Mouse (Mus musculus) stomach, embryonic 14.5 days (tissue): ENCODE measurements around the gene Klhdc7a. TPM values are rescaled to one million over a fixed set of nuclear protein-coding genes. Genes with fewer than 3 reads are reported as not detected.
A peak's percentile ranks its signal among the peaks of the same experiment; 100 is the strongest.

Experiments
- ATAC-seq: fragments of 200-750 bp; cut with Nextera tagmentation; 2 replicates; pipeline ENCODE4 v1.8.0; 2017; ENCODE audit warnings: low read depth, moderate TSS enrichment; ENCODE audit not compliant: insufficient number of reproducible peaks, insufficient read depth, low FRiP score
- H3K27ac ChIP-seq: fragments of 300-500 bp; sonication (generic); 2 replicates; pipeline ENCODE4 v1.5.1; 2014; ENCODE audit warnings: mild to moderate bottlenecking, low read length, moderate library complexity, mixed read lengths
- H3K27me3 ChIP-seq: fragments of 300-500 bp; sonication (generic); 2 replicates; pipeline ENCODE4 v1.6.1; 2014; ENCODE audit warnings: low read length, control low read depth, mixed read lengths; ENCODE audit not compliant: control insufficient read depth, insufficient read depth
- H3K36me3 ChIP-seq: fragments of 300-500 bp; sonication (generic); 2 replicates; pipeline ENCODE4 v1.6.1; 2014; ENCODE audit warnings: mild to moderate bottlenecking, control low read depth, low read length, moderate library complexity, mixed read lengths; ENCODE audit not compliant: control insufficient read depth, insufficient read depth
- H3K4me1 ChIP-seq: fragments of 300-500 bp; sonication (generic); 2 replicates; pipeline ENCODE4 v1.6.1; 2014; ENCODE audit warnings: low read length, control low read depth, mixed read lengths; ENCODE audit not compliant: control insufficient read depth, insufficient read depth
- H3K4me2 ChIP-seq: fragments of 300-500 bp; sonication (generic); replicated peaks from 2 replicates; pipeline ENCODE4 v1.6.1; 2014; ENCODE audit warnings: low read depth, low read length, control low read depth
- H3K4me3 ChIP-seq: fragments of 300-500 bp; sonication (generic); 2 replicates; pipeline ENCODE4 v1.5.1; 2014; ENCODE audit warnings: low read depth, low read length, control low read depth
- H3K9ac ChIP-seq: fragments of 300-500 bp; sonication (generic); replicated peaks from 2 replicates; pipeline ENCODE4 v1.6.1; 2014; ENCODE audit warnings: low read depth, mild to moderate bottlenecking, control low read depth, low read length, moderate library complexity, mixed read lengths
- H3K9me3 ChIP-seq: fragments of 300-500 bp; sonication (generic); 2 replicates; pipeline ENCODE4 v1.6.1; 2016; ENCODE audit warnings: low read depth, low read length, control low read depth; ENCODE audit not compliant: control insufficient read depth
- WGBS: fragments of 180-500 bp; shearing (Covaris S2); extraction: QIAGEN DNeasy Blood & Tissue Kit; methylation state at CpG from one replicate; pipeline ENCODE4 v1.1.7; 2014; 5-methylcytosine and 5-hydroxymethylcytosine counted together
- polyA plus RNA-seq: library from polyadenylated mRNA; unstranded; fragments of >200 nt; fragmentation: Nextera tagmentation; extraction: Ambion mirVana; gene quantifications from 2 replicates; pipeline ENCODE4 v1.2.1, GENCODE M21; 2014

Gene Klhdc7a
- polyA plus RNA-seq, result 0.23 and 0.42 TPM in 2 replicates

- Histone ChIP-seq H3K9ac (no peak within 1 kb of the TSS), H3K27ac (peak within 1 kb of the TSS; percentile 48; the same call in 1 of the 2 replicates), H3K4me1 (0 out of 2 replicates have a peak, but pooled peaks cover 7% of the 10 kb centered on the region), H3K9me3 (no peaks in the 10 kb centered on the region), H3K4me2 (peak within 1 kb of the TSS; percentile 23), H3K4me3 (no peak within 1 kb of the TSS), H3K27me3 (no peaks in the 10 kb centered on the region), H3K36me3 (no peaks in the 10 kb centered on the region)
- WGBS, result 26% methylated on average over 4 of the region's 4 CpGs
- ATAC-seq, result peak; percentile 31; the same call in 1 of the 2 replicates
Observed at GRCm38 (mm10) chr4:139967922-139968321, at the start of gene Klhdc7a. TSS of gene Klhdc7a (minus strand) at chr4:139968026.

DNA sequence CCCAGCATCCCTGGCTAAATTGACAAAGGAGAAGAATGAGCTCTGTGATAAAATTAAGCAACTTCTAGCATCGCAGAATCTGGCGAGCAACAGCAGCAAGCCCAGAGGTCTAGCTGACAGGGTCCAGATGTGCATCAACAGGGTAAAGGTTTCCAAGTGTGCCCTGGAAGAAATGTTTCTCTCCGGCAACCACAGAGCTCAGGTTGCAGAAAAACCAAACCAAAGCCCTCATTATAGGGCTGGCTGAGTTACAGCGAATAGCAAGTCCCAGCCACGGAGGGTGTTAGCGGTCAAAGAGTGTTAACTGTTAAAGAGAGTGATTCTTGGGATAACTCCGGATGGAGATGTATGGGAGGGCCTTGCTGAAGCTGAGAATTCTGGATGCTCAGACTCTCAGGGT, 48.1 kb upstream of the Klhdc7a start:
- H3K9ac ChIP-seq, result no peak overlapping the region
- WGBS, result 41% methylated on average over 7 of the region's 7 CpGs

DNA sequence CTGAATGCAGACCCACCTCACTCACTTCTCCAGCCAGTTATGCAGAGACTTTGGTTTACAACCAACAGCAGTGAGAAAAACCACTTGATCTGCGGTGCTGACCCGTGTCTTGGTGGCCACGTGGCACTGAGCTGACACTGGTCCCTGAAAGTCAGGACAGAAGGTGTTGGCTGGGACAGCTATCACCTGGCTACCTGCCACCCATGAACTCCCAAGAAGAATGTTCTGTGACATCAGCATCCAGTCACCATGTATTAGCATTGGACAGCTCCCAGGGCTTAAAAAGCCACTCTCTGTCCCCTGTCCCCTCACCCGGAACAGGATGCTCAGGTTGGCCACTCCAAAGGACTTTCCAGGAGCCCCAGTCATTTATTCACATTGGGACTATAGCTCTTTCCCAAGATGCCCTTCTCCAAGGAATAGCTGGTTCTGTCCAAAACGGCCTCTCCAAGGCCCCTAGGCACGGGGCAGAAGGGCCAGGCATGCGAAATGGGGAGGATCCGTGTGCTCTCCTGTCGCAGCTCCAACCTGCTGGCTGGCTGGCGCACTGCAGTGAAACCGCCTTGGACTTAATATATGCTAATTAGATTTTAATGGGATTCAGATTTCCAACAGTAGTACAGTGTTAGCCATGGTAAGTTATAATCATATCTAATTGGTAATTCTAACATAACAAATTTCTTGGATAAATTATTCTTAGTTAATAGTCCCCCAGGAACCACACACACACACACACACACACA, 43.1 kb upstream of the Klhdc7a start:
- no peak overlapping the region for H3K9ac ChIP-seq

More for the DNA sequence above, 48.1 kb upstream of the Klhdc7a start:
- H3K36me3 ChIP-seq, result no peaks in the 10 kb centered on the region
- no peak overlapping the region for H3K27ac ChIP-seq
- no peak for ATAC-seq
- no peaks in the 10 kb centered on the region for H3K4me1 ChIP-seq
- no peaks in the 10 kb centered on the region for H3K9me3 ChIP-seq
- no peaks in the 10 kb centered on the region for H3K27me3 ChIP-seq
- H3K4me2 ChIP-seq, result no peak overlapping the region
- no peak overlapping the region for H3K4me3 ChIP-seq

DNA sequence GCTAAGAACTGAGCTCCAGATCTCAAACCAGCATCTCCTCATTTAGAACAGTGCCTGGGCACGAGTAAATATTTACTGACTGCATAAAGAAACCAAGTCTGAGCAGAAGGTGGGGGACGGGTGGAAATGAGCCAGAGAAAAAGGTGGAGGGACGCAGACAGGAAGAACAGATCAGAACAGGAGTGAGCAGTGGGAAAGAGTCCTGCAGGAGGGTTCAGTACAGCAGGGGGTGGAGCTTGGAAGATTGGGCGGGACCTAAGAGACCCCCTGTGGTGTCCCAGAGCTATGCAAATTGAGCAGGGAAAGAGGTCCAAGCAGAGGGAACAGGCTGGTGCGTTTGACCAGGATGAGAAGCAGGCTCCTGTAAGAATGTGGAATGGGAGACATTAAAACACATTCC, 37.1 kb upstream of the Klhdc7a start:
- peak; percentile 65 for ATAC-seq
- 5% methylated on average over 5 of the region's 5 CpGs for WGBS
- no peaks in the 10 kb centered on the region for H3K36me3 ChIP-seq
- H3K4me3 ChIP-seq, result peak overlapping the region; percentile 11; the same call in 1 of the 2 replicates
- 0 out of 2 replicates have a peak overlapping the region, but pooled peaks have one; percentile 6 for H3K27ac ChIP-seq
- H3K27me3 ChIP-seq, result no peaks in the 10 kb centered on the region
- H3K9me3 ChIP-seq, result no peaks in the 10 kb centered on the region
- no peak overlapping the region for H3K9ac ChIP-seq
- H3K4me1 ChIP-seq, result 0 out of 2 replicates have a peak, but pooled peaks cover 3% of the 10 kb centered on the region
- H3K4me2 ChIP-seq, result peak overlapping the region; percentile 41

More for the DNA sequence above, 43.1 kb upstream of the Klhdc7a start:
- no peaks in the 10 kb centered on the region for H3K36me3 ChIP-seq
- no peaks in the 10 kb centered on the region for H3K4me1 ChIP-seq
- H3K4me2 ChIP-seq, result no peak overlapping the region
- H3K9me3 ChIP-seq, result no peaks in the 10 kb centered on the region
- WGBS, result 70% methylated on average over 11 of the region's 11 CpGs
- H3K27ac ChIP-seq, result no peak overlapping the region
- ATAC-seq, result no peak
- H3K27me3 ChIP-seq, result no peaks in the 10 kb centered on the region
- H3K4me3 ChIP-seq, result no peak overlapping the region

- Histone ChIP-seq H3K27me3 (no peaks in the 10 kb centered on the region), H3K4me1 (0 out of 2 replicates have a peak, but pooled peaks cover 3% of the 10 kb centered on the region), H3K4me2 (peak overlapping the region; percentile 41), H3K9me3 (no peaks in the 10 kb centered on the region), H3K4me3 (peak overlapping the region; percentile 11; the same call in 1 of the 2 replicates), H3K9ac (no peak overlapping the region), H3K36me3 (no peaks in the 10 kb centered on the region), H3K27ac (no peak overlapping the region)
- peak; percentile 64 for ATAC-seq
- 9% methylated on average over 12 of the region's 12 CpGs for WGBS
Observed at GRCm38 (mm10) chr4:140004170-140004569, 36.3 kb upstream of the Klhdc7a start.

DNA sequence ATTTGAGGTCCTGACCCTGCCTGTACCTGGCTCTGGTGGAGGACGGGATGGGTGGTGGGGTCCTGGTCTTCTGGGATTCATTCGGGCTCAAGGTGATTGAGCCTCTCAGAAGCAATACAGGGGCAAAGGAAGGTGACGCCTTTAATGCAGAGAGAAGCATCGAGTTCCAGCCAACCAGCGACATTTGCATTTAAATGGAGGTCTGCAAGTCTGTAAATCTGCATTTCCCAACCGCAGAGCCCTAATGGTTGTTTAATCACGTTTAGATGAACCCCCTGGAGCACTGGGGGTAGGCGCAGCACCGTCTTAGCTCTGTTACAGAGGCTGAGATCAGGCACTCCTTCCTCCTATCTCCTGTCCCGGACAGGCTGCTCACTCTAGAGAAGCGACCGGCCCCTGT, 34.2 kb upstream of the Klhdc7a start:
- Histone ChIP-seq H3K27ac (no peak overlapping the region), H3K4me2 (no peak overlapping the region), H3K9me3 (peaks cover 5% of the 10 kb centered on the region; the same call in 1 of the 2 replicates), H3K27me3 (no peaks in the 10 kb centered on the region), H3K9ac (no peak overlapping the region), H3K4me3 (no peak overlapping the region), H3K36me3 (no peaks in the 10 kb centered on the region), H3K4me1 (0 out of 2 replicates have a peak, but pooled peaks cover 3% of the 10 kb centered on the region)
- no peak for ATAC-seq
- 18% methylated on average over 12 of the region's 12 CpGs for WGBS

DNA sequence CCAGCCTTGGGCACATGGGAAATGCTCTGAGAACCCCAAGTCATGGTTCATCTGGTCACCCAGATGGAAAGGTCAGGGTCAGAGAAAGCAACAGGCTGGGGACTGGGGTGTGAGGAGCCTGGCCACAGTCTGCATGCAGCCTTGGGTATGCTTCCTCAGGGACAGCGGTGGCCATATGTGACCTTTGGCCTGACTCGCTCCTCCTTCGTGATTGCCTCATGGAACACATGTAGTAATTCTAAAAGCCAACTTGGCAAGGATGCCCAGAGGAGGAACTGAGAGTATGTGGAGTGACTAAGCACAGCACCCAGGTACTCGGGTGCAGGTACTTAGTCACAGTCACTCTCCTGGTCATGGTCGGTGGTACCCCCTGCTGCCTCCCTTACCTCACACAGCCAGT, 33.1 kb upstream of the Klhdc7a start:
- Histone ChIP-seq H3K27me3 (no peaks in the 10 kb centered on the region), H3K9ac (no peak overlapping the region), H3K36me3 (no peaks in the 10 kb centered on the region), H3K4me2 (no peak overlapping the region), H3K4me3 (no peak overlapping the region), H3K4me1 (0 out of 2 replicates have a peak, but pooled peaks cover 3% of the 10 kb centered on the region), H3K27ac (no peak overlapping the region), H3K9me3 (peaks cover 5% of the 10 kb centered on the region; the same call in 1 of the 2 replicates)
- 86% methylated on average over 5 of the region's 5 CpGs for WGBS
- ATAC-seq, result no peak

- Histone ChIP-seq H3K27ac (no peak overlapping the region), H3K4me2 (no peak overlapping the region), H3K36me3 (no peaks in the 10 kb centered on the region), H3K4me1 (no peaks in the 10 kb centered on the region), H3K27me3 (no peaks in the 10 kb centered on the region), H3K4me3 (no peak overlapping the region), H3K9me3 (peaks cover 5% of the 10 kb centered on the region; the same call in 1 of the 2 replicates), H3K9ac (no peak overlapping the region)
- no peak for ATAC-seq
- 68% methylated on average over 7 of the region's 7 CpGs for WGBS
Observed at GRCm38 (mm10) chr4:139999033-139999432, 31.2 kb upstream of the Klhdc7a start.
